Mouse (Mus musculus) inflammation-experienced regulatory T-cells, adult 6 months (primary cell): ENCODE measurements around the gene Atf7. TPM values are rescaled to one million over a fixed set of nuclear protein-coding genes. Genes with fewer than 3 reads are reported as not detected.

Experiments used
- ATAC-seq: one replicate; pipeline ENCODE4 v1.8.0; 2017
- polyA plus RNA-seq, 3 experiments: library from polyadenylated mRNA; unstranded; fragments of 100-300 nt; shearing (Covaris generic); gene quantifications; one replicate each; pipeline ENCODE4 v1.2.1; 2017

Atf7 gene
- polyA plus RNA-seq, 3 experiments from 2014 or later = 20.8 to 59.2 (median 45.1) TPM

DNA sequence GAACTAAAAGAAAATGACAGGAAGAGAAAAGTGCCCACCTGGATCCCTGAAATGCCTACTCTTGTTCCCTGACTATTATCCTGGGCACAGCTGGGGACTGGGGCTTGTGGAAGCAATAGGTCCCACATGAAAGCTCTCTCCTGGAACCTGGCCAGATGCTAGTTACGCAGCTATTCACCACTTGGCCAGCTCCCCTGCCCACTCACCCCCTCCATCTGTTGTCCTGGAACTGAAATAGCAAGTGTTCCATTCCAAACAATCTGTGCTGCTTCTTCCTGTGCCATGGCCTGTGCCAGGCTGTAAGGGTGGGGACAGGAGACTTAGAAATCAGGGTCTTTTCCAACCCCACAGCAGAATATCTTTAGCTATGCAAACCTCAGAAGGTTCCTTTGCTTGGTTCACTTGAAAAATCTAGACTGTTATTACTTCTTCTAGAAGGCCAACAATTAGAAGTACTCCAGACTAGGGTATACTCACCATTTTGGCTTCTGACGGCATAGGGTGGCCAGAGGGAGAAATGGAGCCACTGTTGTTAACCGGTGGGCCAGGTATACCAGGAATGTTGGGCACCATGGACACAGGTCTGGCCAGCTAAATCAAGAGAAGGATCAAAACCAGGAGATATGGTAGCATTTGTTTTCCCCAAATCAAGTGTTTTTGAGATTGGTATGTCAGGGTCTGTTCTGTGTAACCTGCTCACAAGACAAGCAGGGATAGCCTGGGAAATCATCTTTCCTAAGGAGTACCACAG, 78.4 kb downstream of the Atf7 start:
- no peak for ATAC-seq

DNA sequence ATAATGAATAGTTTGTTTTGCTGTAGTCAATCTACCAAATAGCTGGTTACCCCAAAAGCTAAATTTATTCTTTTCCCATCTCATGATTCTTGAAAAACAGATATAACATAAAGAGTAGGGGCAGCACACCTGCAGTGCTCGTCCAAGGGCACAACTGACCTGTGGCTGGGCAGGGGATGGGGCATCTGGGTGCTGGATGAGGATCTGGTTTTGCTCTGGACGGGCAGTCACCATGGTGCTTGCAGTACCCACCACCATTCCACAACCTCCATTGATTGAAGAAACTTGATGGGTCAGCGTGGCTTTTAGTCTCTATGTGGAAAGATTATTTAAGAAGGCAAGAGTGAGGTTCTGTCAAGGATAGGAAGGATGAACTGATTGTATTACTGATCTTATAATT, 79.0 kb downstream of the Atf7 start:
- no peak for ATAC-seq

DNA sequence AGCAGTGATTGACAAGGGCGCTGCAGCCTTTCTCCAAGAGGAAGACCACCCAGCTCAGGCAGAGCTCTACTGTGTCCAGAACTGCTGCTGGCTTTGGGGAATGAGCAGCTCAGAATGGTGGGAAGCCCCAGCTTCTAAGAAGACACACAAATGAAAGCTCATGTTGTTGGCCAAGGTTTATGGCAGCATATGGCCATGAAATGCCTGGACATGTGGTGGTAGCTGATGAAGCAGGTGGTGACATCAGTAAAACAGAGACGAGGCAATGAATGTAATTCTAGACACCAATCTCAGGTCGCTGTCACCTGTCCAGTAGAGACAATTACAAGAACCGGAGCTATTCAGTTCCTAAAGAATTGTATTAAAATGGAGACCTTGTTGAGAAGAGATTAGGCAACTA, 80.5 kb downstream of the Atf7 start:
- ATAC-seq = no peak

DNA sequence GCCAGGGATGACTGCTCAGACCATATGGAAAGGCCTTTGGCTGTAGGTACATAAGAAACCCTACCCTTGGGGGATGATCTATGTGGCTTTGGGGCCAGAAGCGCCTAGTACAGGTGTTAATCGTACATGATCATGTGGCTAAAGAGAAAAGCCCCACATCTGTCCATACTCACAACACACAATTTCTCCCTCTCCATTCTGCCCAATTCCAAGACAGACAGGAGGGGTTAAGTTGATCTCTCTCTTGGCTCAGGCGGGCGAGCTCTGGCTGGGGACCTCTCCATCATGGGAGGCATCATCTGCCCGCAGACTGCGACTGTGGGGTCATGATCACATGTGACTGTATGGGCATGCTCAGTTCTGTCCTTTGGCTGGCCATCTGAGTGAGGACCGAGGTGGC, 91.3 kb downstream of the Atf7 start:
- ATAC-seq = no peak

DNA sequence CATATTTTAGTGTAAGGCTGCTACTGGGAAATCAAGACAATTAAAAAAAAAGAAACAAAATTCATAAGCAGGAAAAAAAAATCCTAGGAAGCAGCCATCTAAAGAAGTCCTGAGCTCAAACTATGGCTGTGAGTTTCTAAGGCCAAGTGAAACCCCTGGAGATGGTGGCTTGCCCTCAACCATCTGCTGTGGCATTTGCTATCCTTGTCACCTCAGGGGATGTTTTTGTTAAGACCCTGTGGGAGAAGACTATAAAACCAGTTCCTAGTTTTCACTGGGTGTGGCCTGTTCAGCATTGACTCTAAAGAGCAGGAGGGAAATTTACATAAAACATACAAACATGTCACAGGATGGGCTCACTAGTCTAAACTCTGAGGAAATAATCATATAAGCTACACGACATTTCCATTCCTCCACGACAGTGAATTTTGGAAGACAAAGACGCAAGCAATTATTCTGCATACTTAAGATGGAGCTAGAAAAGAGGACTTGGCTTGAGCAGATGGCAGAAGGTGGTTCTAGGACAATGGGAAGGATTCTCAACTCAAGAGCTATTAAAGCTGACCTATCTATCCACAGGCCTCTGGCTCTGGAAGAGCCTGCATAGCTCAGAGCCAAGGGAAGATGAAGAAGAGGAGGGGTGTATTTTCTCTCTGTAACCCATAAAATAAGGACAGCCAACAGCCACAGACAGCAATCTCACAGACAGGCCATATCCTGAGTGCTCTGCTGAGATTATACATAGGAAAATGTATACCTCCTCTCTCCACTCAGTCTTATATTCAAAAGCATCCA, 93.0 kb downstream of the Atf7 start:
- ATAC-seq = no peak

DNA sequence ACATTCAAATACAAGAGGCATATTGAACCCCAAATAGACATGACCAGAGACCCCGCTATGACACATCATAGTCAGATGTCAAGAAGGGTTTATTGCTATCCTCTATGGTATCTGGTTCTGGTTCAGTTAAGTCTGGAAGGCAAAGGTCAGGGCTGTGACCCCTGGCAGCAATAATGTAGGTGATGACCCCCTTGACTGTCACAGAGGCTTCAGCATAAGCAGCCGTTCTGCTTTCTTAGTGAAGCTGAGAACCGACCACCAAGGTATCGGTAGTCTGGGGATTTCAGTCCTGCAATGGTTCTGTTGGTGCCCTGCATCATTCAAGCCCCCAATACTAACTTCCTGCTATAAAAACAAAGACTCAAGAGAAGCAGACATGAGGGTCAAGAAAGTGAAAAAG, 93.7 kb downstream of the Atf7 start:
- ATAC-seq = no peak

DNA sequence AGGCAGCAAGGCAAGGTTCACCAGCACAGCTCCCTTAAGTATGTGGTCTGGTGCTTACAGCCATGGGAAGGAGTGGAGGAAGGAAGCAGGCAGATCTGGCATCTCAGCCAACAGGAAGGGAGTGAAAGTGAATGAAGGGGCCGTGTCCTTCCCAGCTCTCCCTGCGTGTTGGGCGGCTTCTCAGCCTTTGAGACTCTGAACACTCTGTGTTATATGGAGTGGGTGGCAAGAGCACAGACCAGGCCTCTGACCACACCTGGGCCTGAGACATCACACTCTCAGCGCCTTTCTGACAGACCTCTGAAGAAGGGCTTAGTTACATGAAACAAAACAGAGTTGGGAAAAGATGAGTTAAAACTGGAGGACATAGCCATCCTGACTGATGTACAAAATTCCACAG, 94.7 kb downstream of the Atf7 start:
- no peak for ATAC-seq

DNA sequence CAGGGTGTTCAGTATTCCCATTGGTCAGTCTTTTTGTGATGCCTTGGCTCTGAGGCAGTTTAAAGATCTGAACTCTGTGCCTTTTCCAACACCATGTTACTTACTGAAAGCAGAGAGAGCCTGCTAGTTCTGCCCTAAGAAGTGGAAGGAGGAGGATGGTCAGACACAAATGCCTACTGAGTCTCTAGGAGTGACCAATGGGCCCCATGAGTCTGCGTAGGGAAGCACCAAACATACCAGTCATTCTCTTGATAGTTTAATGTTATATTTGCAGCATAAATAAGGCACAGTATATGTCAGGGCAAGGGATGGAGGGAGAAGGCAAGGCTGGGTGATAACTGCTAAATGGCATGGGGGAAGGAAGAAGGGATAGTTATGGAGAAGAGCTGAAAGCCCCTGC, 96.9 kb downstream of the Atf7 start:
- ATAC-seq = no peak

DNA sequence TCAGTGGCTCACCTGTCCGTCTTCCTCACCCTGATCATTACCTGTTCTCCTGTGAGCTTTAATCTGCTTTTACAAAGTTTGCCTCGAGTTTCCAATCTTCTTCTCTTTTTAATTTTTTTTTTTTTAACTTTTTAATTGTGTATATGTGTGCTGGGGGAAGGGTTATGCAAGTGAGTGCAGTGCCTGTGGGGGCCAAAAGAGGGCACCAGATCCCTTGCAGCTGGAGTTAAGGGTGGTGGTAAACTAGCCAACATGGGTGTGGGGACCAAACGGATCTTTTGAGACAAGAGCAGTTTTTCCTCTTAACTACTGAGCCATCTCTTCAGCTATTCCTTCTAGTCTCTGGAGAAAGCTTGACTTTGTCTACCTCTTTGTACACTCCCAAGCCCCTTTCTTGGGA, 97.3 kb downstream of the Atf7 start:
- ATAC-seq = no peak

DNA sequence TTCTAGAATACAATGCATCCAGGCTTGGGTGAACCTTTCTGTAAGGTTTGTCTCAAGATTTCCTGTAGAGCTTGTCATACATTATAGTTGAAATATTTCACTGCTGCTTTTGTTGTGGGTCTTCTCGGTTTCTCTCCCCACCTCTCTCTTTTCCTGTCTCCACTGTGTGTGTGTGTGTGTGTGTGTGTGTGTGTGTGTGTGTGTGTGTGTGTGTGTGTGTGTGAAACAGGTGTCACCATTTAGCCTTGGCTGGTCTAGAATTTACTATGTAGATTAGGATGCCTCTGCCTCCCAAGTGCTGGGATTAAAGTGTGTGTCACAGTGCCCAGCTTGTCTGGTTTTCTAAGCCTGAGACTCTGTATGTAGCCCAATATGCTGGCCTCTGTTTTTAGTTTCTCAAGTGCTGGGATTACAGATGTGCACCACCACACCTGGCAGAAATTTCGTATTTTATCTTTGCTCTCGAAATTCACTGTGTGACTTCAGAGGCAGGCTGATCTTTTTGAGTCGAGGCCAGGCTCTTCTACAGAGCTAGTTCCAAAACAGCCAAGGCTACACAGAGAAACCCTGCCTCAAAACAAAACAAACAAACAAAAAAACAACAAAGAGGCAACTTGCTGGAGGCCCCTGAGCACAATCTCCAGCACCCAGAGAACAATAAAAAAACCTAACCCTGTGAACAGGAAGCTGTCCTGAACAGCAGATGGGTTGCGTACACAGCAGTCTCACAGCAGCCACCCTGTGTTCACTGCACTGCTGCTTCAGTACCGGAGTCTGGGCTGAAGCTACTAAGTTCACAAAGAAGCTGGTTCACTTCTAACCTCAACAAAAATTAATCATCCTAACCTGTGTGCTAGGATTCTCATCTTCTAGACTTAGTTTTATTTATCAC, 98.9 kb downstream of the Atf7 start:
- ATAC-seq = no peak

DNA sequence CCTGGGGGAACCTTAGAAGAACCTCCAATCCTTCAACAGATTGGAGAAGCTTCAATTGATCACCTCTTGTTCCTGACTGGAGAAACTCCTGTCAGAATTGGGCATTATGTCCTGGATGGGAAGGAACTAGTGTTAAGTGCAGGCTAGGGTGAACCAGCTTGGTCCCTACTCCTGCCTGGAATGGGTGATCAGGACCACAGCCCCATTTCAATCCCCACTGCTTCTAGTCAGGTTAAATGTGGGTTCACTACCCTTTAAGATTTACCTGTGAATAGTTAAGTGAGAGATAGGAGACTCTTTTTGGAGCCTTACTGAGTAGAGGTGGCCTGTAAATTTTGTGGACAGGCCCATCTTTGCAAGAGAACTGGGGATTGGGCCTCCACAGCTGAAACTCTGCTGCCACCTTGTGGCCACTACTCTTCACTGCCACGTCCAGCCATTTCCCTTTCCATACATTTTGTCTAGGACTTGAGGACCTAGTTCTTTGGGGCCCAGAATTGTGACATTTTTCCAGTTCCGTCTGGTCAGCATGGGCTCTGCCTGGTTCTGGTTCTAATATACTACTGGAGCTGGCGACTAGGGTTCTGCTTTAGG, 100.3 kb downstream of the Atf7 start, which contains the start of gene Npff:
Gene Npff, minus strand, starts transcription at position 51 of the 594 bp plus-strand sequence.
- peak; percentile 85 for ATAC-seq

DNA sequence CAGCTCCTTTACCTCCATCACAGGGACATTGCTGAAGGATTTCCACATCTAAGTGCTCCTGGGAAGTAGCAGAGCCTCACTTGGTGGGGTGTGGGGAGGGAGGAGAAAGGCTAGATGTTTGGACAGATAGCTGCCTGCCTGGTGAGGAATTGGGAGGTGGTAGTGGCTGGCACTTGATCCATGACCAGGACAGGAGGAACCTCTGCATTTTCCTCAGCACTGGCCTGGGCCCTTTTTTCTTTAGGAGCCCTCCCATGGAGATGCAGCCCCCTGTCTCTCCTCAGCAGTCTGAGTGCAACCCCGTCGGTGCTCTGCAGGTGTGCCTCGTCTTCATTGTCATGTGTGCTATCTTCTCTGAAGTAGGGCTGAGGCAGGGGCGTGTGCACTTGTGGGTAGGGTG, 103.8 kb downstream of the Atf7 start:
- ATAC-seq = no peak

DNA sequence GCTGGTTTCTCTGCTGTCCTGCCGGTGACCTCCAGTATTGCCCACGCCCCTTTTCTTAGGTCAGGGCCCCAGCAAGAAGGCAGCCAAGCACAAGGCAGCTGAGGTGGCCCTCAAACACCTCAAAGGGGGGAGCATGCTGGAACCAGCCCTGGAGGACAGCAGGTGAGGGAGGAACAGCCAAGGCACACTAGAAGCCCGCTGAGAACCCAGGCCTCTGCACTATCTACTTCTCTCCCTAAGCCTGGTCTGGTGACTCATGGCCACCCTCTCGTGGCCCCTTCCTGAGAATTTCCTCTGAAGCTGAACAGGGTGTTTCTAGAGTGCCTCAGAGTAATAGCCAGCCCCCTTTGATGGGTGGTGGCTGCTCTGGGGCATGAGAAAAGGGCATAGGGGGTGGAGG, 104.8 kb downstream of the Atf7 start:
- no peak for ATAC-seq

DNA sequence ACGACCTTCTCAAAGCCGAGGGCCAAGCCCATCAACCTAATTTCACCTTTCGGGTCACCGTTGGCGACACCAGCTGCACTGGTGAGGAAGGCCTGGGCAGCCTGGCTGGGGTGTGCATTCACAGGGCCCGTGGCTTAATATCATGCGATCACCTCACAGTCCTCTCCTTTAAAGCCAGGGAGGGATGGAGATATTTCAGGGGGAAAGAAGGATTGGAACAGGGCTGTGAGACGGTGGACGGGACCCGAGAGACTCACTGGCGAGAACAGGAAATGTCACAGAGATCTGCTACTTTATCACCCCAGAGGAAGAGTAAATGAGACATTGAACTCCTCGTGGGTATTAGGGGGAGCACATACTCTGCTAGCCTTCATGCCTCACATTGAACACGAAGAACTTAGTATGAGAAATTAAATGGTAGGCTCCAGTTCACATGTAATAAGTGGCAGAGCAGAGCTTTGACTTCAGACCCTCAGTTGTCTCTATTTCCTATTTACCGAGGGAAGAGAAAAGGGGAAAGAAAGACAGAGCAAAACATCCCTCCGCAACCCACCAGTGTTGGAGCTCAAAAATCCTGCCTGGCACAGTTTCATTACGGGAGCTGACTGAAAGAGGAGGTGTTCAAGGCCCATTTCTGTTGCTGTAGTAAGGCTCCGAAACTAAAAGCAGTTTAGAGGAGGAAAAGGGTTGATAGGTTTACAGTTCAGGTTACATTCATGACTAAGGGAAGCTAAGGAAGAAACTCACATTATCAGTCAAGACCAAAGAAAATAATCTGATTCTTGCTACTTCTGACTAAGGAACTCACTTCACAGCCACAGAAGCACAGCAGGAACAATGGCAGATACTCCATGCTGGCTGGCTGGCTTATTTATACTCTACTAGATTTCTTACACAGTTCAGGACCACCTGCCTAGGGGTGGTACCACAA, 105.8 kb downstream of the Atf7 start:
- ATAC-seq = no peak

DNA sequence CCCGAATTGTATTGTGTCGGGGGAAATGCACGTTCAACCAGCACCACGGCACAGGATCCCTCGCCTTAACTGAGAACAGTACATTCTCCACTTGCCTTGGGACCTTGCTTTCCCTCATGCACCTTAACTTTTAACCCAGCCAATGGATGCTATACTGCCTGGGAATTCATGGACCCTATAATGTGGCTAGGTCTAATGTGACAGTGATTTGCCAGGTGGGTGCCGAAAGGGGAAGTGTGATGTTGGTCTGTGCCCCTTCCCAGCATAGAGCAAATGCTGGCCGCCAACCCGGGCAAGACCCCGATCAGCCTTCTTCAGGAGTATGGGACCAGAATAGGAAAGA, 106.4 kb downstream of the Atf7 start:
- ATAC-seq = no peak

DNA sequence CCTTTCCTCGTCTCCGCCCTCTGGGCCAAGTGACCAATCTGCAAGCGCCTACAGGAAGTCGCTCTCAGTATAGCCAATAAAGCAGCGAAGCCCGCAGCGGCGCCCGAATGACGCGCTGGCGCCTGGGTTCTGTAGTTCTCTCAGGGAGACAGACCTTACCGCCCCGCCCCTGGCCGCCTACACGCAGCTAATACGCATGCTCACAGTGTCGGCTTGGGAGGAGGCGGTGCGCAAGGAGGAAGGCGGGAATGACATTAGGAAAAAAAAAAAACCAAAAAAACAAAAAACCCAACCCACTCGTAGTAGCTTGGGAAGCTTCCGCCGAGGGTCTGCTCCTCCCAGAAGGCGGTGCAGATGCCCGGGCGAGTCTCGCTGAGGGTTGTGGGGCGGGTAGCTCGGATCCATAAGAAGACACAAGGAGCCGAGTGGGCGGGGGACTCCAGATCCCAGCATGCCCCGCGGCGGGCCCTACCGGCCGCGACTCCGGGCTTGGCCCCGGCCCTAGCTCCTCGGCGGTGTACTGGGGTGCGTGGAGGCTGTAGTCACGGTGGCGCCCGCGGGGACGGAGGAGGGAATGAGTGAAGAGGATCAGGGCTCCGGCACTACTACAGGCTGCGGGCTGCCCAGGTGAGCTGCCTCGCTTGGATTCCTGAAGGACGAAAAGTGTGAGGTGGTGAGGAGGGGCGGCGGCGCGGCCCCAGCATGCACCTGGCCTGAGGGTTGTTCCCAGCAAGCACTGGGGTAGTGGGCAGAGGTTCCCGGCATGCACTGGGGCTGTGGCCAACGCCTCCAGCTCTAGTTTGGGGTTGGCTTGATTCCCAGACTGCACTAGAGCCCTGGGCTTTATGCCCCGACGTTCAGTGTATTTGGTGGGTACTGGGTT, 107.0 kb downstream of the Atf7 start, which contains the start of gene Tarbp2:
Gene Tarbp2, plus strand, starts transcription at position 217 of the 883 bp plus-strand sequence.
- ATAC-seq = peak; percentile 88

DNA sequence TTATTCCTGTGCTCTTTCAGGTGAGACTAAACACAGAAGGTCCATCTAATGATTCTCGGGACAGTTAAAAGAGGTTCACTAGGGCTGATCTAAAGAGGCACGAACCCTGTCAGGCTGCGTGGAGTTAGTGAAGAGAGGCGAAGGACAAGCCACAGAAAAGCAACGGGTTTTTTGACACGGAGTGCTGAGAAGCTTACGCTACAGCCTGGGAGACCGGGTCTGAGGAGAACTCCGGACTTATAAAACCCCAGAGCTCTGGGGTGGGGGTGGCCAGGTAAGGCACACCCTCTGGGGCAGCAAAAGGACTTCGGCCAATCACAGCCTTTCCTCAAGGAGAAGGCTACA, 107.7 kb downstream of the Atf7 start:
- ATAC-seq = no peak

DNA sequence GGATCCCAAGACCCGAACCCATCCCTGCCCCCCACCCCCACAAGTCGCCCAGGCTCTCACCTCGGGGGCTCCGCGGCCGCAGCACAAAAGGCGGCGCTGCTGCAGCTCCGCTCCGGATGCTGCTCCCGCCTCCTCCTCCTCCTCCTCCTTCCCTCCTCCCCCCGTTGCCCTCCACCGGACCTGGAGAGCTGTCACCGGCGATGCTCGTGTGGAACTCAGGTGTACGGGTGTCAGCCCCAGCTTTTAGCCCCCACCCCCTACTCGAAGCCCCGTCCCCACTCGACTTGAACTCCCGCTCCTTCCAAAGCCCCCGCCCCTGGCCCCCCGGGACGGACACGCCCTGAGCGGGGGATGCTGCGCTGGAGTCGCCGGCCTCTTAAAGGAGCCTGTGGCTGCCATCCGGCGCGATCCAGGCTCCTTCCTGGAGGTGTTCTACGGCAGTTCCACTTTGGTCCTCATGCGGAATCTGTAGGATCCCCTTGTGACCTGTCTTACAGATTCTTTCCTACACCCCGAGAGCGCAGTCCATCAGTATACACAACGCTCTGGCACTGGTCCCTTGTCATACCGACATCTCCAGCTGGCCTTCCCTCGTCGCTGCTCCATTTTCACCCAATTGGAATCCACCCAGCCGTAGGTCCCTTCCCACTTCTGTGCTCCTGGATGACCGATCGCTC, 108.4 kb downstream of the Atf7 start, which contains the start of gene Map3k12:
Gene Map3k12, minus strand, starts transcription at position 337 of the 677 bp plus-strand sequence.
- peak; percentile 2 for ATAC-seq

DNA sequence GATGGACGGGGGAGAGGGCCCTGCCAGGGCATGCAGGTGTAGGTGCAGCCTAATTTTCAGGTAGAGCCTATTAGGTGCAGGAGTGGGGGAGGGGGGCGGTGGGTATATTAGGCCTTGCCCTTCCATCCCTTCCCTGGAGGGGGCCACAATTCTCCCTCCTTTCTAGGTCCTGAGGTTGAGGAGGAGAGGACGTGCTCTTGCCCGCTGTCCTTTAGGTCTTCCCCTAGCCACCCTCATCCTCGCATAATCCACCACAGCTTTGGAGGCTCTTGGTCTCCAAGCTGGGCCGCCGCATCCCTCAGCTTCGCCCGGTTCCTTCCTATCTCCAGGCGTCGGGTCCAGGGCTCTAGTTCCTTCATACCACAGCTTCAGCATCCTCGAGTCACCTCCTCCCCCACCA, 109.0 kb downstream of the Atf7 start:
- ATAC-seq = no peak

DNA sequence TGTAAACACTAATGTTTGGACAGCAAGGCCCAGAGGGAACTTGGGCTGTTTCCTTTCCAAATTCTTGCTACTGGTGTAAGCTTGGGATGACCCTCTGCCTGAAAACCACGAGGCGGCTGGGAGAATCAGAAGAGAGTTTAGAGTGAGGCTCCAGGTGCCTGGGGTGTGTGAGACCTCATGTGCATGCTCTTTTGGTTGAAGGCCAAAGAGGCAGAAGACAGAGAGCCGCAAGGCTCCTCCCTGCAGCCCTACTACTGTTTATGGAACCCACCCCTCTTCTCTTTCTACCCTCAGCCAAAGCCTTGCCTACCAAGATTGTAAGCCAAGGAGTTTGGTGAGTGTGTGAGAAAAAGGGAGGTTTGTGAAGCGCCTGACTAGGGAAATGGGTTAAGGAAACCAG, 109.5 kb downstream of the Atf7 start:
- no peak for ATAC-seq
